27 mouse cellular contexts compared by ENCODE assay signal in genomic region chr4:39812766-39813165, GRCm38 (mm10).
DNase-seq lines count a peak whose midpoint lies in the region; ATAC-seq lines count a peak whose summit lies in the region.
"Had no signal": no experiment of that assay in that cellular context is flagged by ENCODE, and none has a peak within 500 bp of the region (broad histone marks: within the 10 kb centered on the region; RNA-seq: fewer than 3 reads in every experiment).

No protein-coding gene starts in this region.

- H3K9ac ChIP-seq in hindbrain, embryonic 16.5 days (ENCODE audit: low read depth, low read length), result no peak overlapping the region
- no peak overlapping the region for H3K9ac ChIP-seq in hindbrain, embryonic 12.5 days
- H3K9ac ChIP-seq in midbrain, embryonic 16.5 days (ENCODE audit: low read depth, low read length), result no peak overlapping the region
- no peak overlapping the region for H3K9ac ChIP-seq in midbrain, embryonic 13.5 days (replicated peaks)
- H3K9ac ChIP-seq: embryonic facial prominence, embryonic 12.5 days; embryonic facial prominence, embryonic 15.5 days; forebrain, postnatal 0 days; heart, embryonic 13.5 days; hindbrain, embryonic 13.5 days had no signal

- 73% methylated on average over 4 of the region's 4 CpGs for WGBS in hindbrain, embryonic 16.5 days
- WGBS in hindbrain, embryonic 12.5 days, result 81% methylated on average over 4 of the region's 4 CpGs
- WGBS in midbrain, embryonic 16.5 days, result 72% methylated on average over 4 of the region's 4 CpGs
- 76% methylated on average over 4 of the region's 4 CpGs for whole genome bisulfite sequencing in midbrain, embryonic 13.5 days

- no peaks in the 10 kb centered on the region for H3K27me3 ChIP-seq in hindbrain, embryonic 16.5 days (replicated peaks; ENCODE audit: control insufficient read depth, insufficient read depth, low read length)
- H3K27me3 ChIP-seq in hindbrain, embryonic 12.5 days, result no peaks in the 10 kb centered on the region
- H3K27me3 ChIP-seq in midbrain, embryonic 16.5 days (ENCODE audit: control insufficient read depth, insufficient read depth, low read depth, low read length), result no peaks in the 10 kb centered on the region
- no peaks in the 10 kb centered on the region for H3K27me3 ChIP-seq in midbrain, embryonic 13.5 days
- H3K27me3 ChIP-seq: CH12.LX; embryonic facial prominence, embryonic 12.5 days; embryonic facial prominence, embryonic 15.5 days; heart, embryonic 13.5 days; hindbrain, embryonic 13.5 days had no signal

- ATAC-seq in hindbrain, embryonic 16.5 days, result peak; percentile 61; the same call in 1 of the 2 replicates
- no peak for ATAC-seq in hindbrain, embryonic 12.5 days (ENCODE audit: low FRiP score)
- peak; percentile 37; the same call in 1 of the 2 replicates for ATAC-seq in midbrain, embryonic 16.5 days
- ATAC-seq in midbrain, embryonic 13.5 days, result no peak
- ATAC-seq: forebrain, embryonic 14.5 days; forebrain, postnatal 0 days; intestine, postnatal 0 days had no signal

- H3K9me3 ChIP-seq in hindbrain, embryonic 16.5 days (ENCODE audit: control insufficient read depth, low read length), result no peaks in the 10 kb centered on the region
- H3K9me3 ChIP-seq in hindbrain, embryonic 12.5 days (replicated peaks), result no peaks in the 10 kb centered on the region
- no peaks in the 10 kb centered on the region for H3K9me3 ChIP-seq in midbrain, embryonic 16.5 days (replicated peaks; ENCODE audit: control insufficient read depth, low read length, poor library complexity, severe bottlenecking)
- no peaks in the 10 kb centered on the region for H3K9me3 ChIP-seq in midbrain, embryonic 13.5 days
- H3K9me3 ChIP-seq: embryonic facial prominence, embryonic 12.5 days; embryonic facial prominence, embryonic 15.5 days; G1E; heart, embryonic 10.5 days; heart, embryonic 13.5 days; hindbrain, embryonic 13.5 days had no signal

- no peak overlapping the region for H3K4me2 ChIP-seq in hindbrain, embryonic 16.5 days (ENCODE audit: low read length)
- no peak overlapping the region for H3K4me2 ChIP-seq in hindbrain, embryonic 12.5 days (replicated peaks)
- H3K4me2 ChIP-seq in midbrain, embryonic 16.5 days (ENCODE audit: low read length), result no peak overlapping the region
- no peak overlapping the region for H3K4me2 ChIP-seq in midbrain, embryonic 13.5 days (replicated peaks)
- H3K4me2 ChIP-seq: embryonic facial prominence, embryonic 12.5 days; embryonic facial prominence, embryonic 15.5 days; heart, embryonic 13.5 days; hindbrain, embryonic 13.5 days had no signal

- no peaks in the 10 kb centered on the region for H3K36me3 ChIP-seq in hindbrain, embryonic 16.5 days (ENCODE audit: control insufficient read depth, insufficient read depth, low read length)
- no peaks in the 10 kb centered on the region for H3K36me3 ChIP-seq in hindbrain, embryonic 12.5 days
- no peaks in the 10 kb centered on the region for H3K36me3 ChIP-seq in midbrain, embryonic 16.5 days (ENCODE audit: control insufficient read depth, insufficient read depth, low read length)
- no peaks in the 10 kb centered on the region for H3K36me3 ChIP-seq in midbrain, embryonic 13.5 days
- H3K36me3 ChIP-seq: embryonic facial prominence, embryonic 12.5 days; embryonic facial prominence, embryonic 15.5 days; G1E; heart, embryonic 10.5 days; heart, embryonic 13.5 days; hindbrain, embryonic 13.5 days had no signal

- no peaks in the 10 kb centered on the region for H3K4me1 ChIP-seq in hindbrain, embryonic 16.5 days (ENCODE audit: control insufficient read depth, insufficient read depth, low read depth, low read length)
- H3K4me1 ChIP-seq in hindbrain, embryonic 12.5 days, result peaks cover 2% of the 10 kb centered on the region; the same call in 1 of the 2 replicates
- H3K4me1 ChIP-seq in midbrain, embryonic 16.5 days (ENCODE audit: control insufficient read depth, insufficient read depth, low read length), result peaks cover 2% of the 10 kb centered on the region; the same call in 1 of the 2 replicates
- peaks cover 2% of the 10 kb centered on the region for H3K4me1 ChIP-seq in midbrain, embryonic 13.5 days (replicated peaks)
- H3K4me1 ChIP-seq: embryonic facial prominence, embryonic 12.5 days; embryonic facial prominence, embryonic 15.5 days; heart, embryonic 10.5 days; heart, embryonic 13.5 days; hindbrain, embryonic 13.5 days had no signal

- no peak overlapping the region for H3K4me3 ChIP-seq in hindbrain, embryonic 16.5 days (ENCODE audit: low read length)
- H3K4me3 ChIP-seq in hindbrain, embryonic 12.5 days, result no peak overlapping the region
- H3K4me3 ChIP-seq in midbrain, embryonic 16.5 days (ENCODE audit: low read depth, low read length), result no peak overlapping the region
- H3K4me3 ChIP-seq in midbrain, embryonic 13.5 days (replicated peaks), result no peak overlapping the region
- H3K4me3 ChIP-seq: embryonic facial prominence, embryonic 12.5 days; embryonic facial prominence, embryonic 15.5 days; heart, adult 2 months; heart, embryonic 10.5 days; heart, embryonic 13.5 days; hindbrain, embryonic 13.5 days had no signal

- no peak overlapping the region for H3K27ac ChIP-seq in hindbrain, embryonic 16.5 days (ENCODE audit: low read depth, low read length)
- H3K27ac ChIP-seq in hindbrain, embryonic 12.5 days, result no peak overlapping the region
- peak overlapping the region; percentile 13; the same call in 1 of the 2 replicates for H3K27ac ChIP-seq in midbrain, embryonic 16.5 days (ENCODE audit: low read length)
- H3K27ac ChIP-seq in midbrain, embryonic 13.5 days, result no peak overlapping the region
- H3K27ac ChIP-seq: embryonic facial prominence, embryonic 12.5 days; embryonic facial prominence, embryonic 15.5 days; heart, adult 2 months; heart, embryonic 10.5 days; heart, embryonic 13.5 days; hindbrain, embryonic 13.5 days had no signal

- DNase-seq in brain, adult 2 months (ENCODE audit: low read depth, low spot score), result peak; percentile 10
- DNase-seq in cerebellum, postnatal 14 days, result no peak
- DNase-seq: adrenal gland, adult 2 months; adrenal gland, postnatal 14 days; B cell, adult 2 months; cerebellum, adult 18-20 months; cerebellum, adult 9-10 months; cerebellum, postnatal 25 days; forebrain, postnatal 0 days; gastrocnemius, postnatal 10 days; gastrocnemius, postnatal 36 days; heart, adult 2 months; heart, postnatal 14 days; heart, postnatal 4 days had no signal

Comparison
In these comparisons a context has a peak if more than half of its experiments do, and no peak if none do; other contexts are left out.
1. ATAC-seq: peak in hindbrain, embryonic 16.5 days (single experiment) and midbrain, embryonic 16.5 days (single experiment); none in hindbrain, embryonic 12.5 days (single experiment) and midbrain, embryonic 13.5 days (single experiment).